Mouse (Mus musculus) heart, postnatal 4 days (tissue): ENCODE results near the gene Cbl. TPM values are rescaled to one million over a fixed set of nuclear protein-coding genes. Genes with fewer than 3 reads are reported as not detected.

Experiments
- DNase-seq: peaks from one replicate; pipeline ENCODE4 v3.0.0; 2021
- total RNA-seq, 2 experiments: library from RNA; stranded (reverse); gene quantifications; 2 replicates each; pipeline ENCODE4 v1.2.3; 2021

Gene Cbl
- total RNA-seq, 2 experiments from 2014 or later, result 28.5 to 28.8 TPM

DNA sequence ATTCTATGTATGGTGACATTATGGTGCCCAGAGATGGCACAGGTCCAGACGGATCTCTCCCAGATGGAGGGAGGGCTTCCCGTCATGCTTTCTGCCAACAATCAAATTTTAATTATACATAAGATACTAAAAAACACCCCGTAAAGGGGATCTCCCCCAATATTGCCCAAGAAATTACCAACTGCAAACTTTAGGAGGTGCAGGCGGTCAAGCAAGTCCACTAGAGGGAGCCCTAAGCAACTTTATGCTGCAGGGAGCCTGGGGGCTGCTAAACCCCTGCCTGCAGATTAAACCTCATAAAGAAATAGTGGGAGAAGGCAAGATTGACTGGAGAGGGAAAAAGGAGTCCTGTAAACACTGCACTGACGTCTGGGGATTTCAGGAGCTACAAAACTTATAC, 5.6 kb upstream of the Cbl start:
- DNase-seq, result peak; percentile 71

DNA sequence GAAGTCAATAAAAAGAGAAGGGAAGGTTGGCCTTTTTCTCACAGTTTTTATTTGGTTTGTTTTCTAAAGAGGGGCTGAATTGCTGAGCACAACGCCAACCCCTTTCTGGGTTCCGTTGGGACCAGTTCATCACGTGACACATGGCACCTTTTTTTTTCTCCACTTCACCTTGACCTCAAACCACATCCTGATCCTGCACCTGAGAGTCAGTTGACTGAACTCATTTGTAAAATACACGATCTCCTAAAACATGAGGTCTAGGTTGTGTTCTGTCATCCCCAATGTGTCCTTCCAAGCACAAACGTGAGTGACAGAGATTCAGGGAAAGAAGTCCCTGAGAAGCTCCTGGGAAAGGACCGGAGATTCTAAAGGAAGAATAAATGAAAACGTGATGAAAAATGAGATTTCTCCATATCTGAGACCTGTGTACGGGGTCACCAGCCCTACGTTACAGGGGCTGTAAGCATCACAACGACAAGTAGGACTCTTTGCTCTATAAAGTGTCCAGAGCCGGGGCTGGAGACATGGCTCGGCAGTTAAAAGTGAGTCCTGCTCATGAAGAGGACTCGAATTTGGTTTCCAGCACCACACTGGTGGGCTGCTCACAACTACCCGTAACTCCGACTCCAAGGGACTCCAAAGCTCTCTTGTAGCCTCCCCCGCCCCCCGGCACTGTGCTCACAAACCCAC, 4.8 kb upstream of the Cbl start:
- DNase-seq, result no peak

DNA sequence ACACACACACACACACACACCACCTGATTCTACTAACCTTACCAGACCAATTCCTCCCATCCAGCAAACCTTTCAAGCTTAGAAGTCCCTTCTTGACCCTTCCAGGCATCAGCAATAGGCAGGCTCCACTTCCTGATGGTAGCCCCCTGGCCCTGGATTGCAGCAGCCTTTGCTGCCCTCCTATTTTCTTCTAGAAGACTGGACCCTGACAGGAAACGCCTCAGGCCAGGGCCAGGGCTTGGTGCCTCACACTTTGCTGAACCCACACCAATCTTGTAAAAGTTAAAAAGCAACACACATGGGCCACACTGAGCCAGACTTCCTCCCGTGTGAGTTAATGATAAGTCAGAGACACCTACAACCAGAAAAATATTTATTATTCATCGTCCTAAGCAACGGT, 3.3 kb upstream of the Cbl start:
- DNase-seq, result no peak

DNA sequence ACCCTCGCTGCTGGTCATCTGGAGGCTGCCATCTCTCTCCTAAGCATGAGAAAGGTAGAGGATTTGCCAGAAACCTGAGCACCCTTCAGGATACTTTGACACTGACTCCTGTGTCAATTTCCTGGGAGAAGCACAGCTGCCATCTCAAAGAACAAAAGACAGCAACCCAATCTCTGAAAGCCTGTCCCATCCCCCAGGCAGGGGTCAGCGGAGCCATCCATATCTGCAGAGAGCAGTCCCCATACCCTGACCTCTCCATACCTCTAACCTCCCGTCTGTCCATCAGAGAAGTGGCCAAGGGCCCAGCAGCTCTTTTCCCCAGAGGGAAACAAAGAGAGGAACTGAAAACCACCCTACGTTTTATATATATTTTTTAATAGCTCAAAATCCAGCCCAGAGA, 2.8 kb upstream of the Cbl start:
- DNase-seq, result no peak

DNA sequence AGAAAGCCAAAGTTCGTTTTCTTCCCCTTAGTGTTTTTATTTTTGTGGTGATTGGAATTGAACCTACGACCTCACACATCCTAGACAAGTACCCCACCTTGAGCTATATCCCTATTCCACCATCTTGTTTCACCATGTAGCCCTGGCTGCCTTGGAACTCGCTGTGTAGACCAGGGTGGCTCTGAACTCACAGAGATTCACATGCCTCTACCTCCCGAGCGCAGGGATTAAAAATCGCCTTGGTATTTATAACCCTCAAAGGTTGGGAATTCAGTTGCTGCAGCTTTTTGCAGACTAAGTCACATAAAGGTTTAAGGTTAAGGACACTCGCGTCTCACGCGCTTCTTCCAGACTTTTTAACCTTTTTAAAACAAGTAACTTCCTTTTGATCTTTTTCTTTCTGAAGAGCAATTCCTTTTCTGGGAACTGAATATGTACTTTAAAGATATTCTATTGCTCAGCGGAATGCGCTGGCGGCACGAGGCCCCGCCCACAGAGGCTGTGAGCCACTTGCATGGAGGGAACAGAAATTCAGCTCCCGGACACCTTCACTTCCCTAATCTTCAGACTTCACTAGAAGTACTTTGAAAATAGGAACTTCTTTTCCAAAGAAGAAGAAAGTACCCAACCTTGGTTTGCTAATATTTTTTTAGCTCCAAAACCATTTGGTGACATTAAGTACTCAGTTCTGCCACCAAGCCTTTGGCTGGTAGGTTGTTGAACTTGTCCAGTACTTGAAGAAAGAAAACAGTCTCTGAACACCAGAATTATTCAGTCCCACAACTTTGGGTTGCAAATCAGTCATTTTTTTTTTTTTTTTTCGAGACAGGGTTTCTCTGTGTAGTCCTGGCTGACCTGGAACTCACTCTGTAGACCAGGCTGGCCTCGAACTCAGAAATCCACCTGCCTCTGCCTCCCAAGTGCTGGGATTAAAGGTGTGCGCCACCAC, 904 bp upstream of the Cbl start:
- peak; percentile 60 for DNase-seq

DNA sequence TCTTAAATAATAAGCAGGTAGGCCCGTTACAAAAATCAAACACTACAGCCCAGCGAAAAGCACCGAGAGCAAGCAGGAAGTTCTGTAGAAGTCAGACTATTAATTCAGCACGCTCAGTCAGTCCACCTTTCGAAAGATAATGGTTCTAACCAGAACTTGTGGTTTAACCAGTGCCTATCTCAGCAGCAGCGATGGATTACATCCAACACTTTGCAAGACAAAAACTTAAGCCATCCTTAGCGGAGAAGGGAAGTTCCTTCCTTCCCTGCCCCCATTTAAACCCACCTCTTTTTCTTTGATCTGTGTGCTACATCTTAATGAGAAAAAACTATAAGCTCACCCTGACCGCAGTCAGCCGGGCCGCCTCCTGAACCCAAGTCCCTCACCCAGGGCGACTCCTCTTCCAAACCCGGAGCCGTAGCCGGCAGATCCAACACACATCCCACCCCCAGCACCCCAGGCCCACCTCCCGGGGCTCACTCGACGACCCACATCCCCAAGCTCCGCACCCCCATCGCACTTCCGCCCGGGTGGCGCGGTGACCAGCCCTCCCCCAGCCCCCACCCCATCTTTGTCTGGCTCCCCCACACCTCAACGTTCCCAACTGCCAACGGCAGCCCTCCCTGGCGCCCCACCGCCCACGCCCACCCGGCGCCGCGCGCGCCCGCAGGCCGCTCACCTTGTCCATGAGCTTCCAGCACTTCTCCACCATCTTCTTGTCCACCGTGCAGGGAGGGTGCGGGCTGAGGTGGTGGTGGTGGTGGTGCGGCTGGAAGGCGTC, 638 bp downstream of the Cbl start:
- no peak for DNase-seq

DNA sequence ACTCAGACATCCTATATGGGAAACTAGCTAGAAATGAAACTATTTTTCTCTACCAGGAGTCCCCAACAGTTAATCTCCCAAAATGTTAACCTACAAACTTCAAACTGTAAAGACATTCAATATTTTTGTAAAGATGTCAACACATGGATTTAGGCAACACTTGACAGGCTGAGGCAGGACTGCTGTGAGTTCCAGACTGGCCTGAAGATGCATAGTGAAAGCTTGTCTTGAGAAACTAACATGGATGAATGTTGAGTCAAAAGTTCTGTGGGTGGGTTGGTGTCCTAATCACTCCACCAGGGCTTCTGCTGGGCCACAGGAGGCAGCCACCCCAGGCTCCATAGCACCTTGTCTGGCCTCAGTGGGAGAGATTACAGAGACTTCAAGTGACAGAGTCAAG, 2.2 kb downstream of the Cbl start:
- DNase-seq, result no peak

DNA sequence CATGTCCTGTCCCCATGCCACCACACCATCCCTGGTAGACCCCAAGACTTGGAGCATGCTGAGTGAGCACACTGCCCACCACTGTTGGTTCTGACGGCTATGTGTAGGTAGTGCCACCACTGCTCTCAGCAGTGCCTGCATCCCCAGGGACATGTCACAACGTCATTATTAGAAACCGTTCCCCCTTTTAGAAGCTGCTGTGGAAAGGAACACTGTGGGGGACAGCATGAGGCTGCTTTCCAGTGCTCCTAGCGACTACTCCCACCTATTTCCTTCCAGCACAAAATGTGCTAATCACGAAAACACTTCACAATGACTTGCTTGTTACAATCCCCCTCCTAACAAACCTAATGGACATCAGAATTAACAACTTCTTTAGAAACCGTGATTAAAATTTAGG, 7.9 kb downstream of the Cbl start:
- DNase-seq, result no peak

DNA sequence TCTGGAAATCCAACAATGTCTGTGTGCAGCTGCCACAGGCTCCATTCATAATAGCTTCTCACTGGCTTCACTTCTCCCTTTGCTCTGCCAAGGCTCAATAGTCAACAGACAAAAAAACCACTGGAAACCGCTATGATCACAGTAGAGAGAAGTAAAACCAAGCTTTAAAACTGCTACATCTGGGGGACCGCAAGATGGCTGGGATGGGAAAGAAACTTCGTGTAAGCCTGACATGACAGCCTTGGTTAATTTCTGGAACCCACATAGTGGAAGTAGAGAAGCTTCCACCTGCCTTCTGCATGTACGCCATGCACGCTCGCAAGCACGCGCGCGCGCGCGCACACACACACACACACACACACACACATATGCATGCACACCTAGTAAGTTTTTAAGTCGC, 20.3 kb downstream of the Cbl start:
- no peak for DNase-seq

DNA sequence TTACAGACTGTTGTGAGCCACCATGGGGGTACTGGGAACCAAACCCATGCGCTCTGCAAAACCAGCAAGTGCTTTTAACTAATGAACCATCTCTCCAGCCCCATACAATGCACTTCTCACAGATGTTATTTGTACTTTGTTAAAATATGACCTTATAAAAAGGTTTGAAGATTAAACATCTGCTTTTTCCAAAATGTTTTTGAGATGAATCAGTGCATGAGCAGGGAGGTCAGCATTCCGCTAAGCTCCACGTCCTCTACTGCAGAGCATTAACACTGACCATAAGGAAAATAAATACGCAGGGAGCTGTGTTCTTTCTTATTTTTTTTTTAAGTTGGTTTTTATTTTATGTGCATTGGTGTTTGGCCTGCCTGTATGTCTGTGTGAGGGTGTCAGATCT, 21.4 kb downstream of the Cbl start:
- no peak for DNase-seq

DNA sequence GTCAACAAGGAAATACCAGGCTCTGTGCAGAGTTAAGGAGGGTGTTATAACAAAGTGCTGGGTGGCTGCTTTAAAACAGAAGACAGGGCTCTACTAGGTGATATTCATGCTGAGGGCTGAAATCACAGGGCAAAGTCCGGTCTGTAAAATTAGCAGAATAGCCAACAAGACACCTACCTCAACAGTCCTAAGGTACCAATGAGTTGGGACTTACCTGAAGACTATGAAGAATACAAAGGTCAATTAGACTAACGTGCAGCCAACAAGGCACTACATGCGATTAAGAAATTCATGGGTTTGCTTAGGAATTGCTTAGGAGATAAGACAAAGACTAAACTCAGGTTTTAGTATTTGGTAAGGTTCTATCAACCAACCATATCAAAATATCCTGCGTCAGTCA, 24.4 kb downstream of the Cbl start:
- no peak for DNase-seq

DNA sequence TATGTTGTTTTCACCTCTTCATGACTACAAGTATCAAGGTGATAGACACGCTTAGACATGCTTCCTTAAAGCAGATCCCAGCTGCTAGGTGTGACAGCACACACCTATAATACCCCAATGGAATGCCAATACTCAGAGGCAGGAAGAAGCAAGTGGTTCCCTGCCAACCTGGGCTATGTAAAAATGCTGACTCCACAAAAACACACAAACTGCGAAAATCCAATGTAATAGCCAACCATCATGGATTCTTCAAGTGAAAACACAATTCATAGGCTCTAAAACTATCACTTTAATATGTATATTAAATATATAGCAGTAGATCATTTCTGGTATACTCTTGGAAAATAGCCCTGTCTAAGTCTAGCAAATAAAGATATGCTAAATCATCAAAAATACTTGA, 26.0 kb downstream of the Cbl start:
- DNase-seq, result no peak

DNA sequence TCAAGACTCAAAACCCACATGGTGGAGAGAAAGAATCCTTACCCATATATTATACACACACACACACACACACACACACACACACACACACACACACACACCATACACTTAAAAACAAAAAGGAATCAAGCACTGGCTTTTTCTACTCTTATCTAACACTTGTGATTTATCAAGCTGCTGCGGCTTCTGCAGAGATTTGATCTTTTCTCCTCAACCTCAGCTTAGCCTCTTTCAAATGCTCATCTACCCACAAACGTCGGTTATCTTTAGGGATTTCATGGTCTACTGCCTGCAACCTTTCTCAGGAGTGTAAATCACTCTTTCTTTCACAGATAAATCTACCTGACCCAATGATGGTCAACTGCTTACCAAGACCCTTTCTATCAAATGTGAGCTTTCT, 33.4 kb downstream of the Cbl start:
- no peak for DNase-seq

DNA sequence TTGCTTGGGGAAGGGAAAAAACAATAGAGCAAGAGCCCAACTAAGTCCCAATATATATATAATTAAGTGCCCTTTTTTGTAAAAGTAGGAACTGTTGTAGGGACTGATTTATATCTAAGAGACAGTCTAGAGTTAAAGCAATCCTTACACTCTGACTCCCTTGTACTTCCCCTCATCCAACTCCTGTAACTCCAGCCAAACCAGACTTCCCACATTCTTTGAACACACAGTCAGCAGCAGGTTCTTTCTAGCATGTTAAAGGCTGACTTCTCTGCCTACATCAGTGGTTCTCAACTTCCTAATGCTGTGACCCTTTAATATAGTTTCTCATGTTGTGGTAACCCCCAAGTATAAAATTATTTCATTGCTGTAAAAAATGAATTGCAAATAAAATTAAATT, 34.3 kb downstream of the Cbl start:
- no peak for DNase-seq

DNA sequence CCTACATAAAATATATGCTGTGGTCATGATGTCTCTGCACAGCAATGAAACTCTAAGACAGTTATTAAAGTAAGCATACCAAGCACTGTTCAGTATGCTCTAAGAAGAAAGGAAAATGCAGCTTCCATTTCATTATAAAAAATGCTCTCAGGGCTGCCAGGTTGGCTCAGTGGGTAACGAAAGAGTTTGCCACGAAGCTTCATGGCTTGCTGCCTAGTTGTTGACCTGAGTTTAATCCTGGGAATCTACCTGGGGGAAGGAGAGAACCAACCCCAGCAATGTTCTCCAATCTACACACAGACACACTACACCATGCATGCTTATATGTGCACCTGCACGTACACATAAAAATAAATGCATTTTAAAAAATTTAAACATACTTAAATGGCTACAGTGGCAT, 34.7 kb downstream of the Cbl start:
- DNase-seq, result no peak

DNA sequence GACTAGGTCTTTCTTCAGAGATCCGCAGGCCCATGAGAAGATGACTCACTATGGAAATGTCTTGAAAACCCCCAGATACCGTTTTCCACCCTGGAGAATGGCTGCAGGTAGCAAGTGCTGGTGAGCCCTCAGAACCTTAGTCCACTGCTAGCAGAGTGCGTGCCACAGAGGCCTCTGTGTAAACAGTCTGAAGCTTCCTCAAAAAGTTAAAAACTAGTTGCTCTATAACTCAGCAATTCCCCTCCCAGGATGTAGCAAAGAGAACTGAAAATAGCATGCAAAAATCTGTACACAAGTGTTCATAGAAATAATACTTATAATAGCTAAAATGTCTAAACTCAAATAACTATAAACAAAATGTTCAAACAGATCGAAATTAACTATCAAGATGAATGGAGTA, 37.5 kb downstream of the Cbl start:
- no peak for DNase-seq

DNA sequence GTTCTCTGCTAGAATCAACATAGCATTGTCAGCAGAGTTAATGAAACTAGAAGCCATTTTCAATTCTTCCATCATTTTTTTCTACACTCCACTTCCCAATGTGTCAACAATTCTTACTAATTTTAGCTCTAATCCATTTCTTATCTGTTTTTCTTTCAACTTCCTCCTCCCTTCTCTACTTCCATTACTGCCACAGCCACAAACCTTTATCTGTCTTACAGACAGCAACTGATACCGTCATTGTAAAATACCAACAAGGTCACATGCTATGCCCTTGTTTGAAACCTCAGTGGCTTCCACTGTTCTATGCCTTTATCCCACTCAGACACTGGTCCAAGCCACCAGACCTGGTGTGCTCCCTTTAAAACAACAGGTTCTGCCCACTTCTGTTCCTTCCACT, 39.8 kb downstream of the Cbl start:
- DNase-seq, result no peak

DNA sequence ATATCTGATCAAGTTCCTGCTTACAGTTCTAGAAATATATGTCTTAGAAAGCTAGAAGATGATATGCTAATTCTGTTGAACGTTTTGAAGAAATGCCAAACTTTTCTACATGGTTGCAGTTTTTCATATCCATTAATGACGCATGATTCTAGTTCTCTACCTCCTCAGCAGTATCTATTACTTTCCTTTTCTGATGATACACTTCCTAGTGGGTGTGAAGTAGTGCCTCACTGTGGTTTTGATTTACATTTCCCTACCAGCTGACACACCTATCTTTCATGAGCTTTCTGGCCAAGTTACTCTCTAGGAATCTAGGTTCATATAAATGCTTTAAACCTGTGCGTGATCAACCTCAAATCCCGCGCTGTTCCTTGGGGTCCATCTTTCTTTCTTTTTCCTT, 41.1 kb downstream of the Cbl start:
- DNase-seq, result no peak

DNA sequence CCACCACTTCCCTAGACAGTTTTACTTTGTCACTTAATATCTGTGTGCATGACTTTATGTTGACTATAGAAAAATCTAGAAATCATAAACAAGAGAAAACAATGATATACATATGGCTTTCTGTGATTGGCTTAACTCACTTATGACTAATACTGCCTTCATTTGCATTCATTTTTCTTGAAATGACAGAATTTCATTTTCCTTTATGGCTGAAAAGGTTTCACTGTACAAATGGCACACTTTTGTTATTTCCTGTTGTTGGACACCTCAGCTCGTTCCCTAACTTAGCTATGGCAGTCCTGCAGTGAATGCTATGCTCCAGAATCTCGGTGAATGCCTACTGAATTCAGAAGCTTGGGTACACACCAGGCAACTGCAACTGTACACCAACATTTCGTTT, 41.5 kb downstream of the Cbl start:
- no peak for DNase-seq

DNA sequence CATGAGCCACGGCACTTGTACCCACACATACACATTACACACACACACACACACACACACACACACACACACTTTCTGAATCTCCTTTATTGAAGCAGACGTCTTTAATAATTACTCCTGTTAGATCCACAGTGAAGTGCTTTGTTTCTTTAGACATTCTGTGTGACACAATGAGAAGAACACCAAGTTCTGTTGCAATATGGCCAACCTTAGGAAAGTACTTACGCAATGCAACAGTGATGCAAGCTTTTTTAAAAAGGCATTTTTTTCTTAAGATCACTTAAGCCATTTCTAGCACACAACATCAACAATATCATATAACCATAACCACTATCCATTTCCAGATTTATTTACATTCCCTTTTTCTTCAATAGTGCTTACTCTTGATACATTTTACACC, 42.7 kb downstream of the Cbl start:
- DNase-seq, result no peak

DNA sequence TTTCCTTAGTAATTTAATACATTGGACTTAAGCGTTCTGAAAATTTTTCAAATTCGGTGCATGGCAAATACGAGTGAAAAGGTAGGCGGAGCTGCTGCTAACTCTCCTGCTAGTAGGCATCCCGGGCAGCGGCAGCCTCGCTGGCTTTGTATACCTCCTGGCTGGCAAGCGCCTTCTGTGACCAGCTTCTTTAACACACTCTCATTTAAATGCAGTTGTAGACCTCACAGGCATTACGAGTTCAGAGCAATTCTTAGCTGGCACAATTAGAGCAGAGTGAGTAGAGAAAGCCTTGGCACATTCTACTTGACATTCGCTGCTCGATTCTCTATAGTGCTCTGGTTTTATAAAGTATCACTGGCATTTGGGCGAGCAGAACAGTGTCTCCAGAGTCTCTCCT, 45.6 kb downstream of the Cbl start:
- DNase-seq, result no peak

DNA sequence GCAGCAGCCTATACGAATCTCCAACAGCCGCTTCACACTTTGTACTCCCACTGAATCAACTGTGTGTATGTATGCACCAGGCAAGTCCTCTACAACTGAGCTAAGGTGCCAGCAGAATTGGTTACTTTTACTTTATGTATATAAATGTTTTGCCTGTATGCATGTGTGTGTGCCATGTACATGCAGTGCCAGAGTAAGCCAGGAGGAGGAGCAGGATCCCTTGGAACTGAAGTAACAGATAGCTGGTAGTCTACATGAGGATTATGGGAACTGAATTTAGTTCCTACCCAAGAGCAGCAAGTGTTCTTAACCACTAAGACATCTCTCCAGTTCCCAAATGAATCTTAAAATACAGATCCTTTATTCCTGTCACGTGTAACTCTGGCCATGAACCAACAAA, 51.6 kb downstream of the Cbl start:
- peak; percentile 62 for DNase-seq

DNA sequence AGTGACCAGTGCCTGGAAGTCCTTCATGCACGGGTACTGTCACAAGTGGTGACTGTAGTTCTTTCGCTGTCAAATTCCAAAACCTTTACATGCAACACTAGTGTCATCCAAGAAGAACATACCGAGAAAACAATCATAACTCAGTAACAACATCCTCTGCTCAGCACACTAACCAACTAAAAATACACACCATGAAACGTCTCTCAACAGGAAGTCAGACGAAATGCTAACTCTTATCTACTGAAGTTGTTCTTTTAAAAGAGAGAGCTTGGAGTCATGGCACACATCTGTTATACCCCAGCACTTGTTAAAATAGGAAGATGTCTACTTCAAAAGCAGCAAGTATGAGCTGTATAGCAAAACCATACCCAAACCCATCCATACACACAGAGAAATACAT, 52.3 kb downstream of the Cbl start:
- DNase-seq, result no peak
